Mouse (Mus musculus): Measurements from ENCODE around the gene Nsmf. TPM values are rescaled to one million over a fixed set of nuclear protein-coding genes. Genes with fewer than 3 reads are reported as not detected.

Nsmf gene
- polyA plus RNA-seq, 1 experiment from 2014 or later = 173 TPM

Small RNAs within 50 kb of the gene (microRNA-seq; reads per million reads assigned to microRNA genes)
- gene Gm24328 = not detected
- not detected for gene Mir7664

Other genes with a start within 250 kb of the Nsmf start
- gene Ehmt1, start 134.7 kb upstream of the Nsmf start, polyA plus RNA-seq (2015; fragmentation: Nextera tagmentation; extraction: Ambion mirVana) = 75.0 and 76.4 TPM in 2 replicates
- gene Arrdc1, start 119.1 kb upstream of the Nsmf start, polyA plus RNA-seq (2015; fragmentation: Nextera tagmentation; extraction: Ambion mirVana) = 43.9 and 46.8 TPM in 2 replicates
- gene Zmynd19, start 104.6 kb upstream of the Nsmf start, polyA plus RNA-seq (2015; fragmentation: Nextera tagmentation; extraction: Ambion mirVana) = 21.3 and 26.2 TPM in 2 replicates
- gene Dph7, start 92.0 kb upstream of the Nsmf start, polyA plus RNA-seq (2015; fragmentation: Nextera tagmentation; extraction: Ambion mirVana) = 38.6 and 41.7 TPM in 2 replicates
- 167 and 179 TPM in 2 replicates for gene Mrpl41, start 79.3 kb upstream of the Nsmf start, polyA plus RNA-seq (2015; fragmentation: Nextera tagmentation; extraction: Ambion mirVana)
- gene Pnpla7, start 78.3 kb upstream of the Nsmf start, polyA plus RNA-seq (2015; fragmentation: Nextera tagmentation; extraction: Ambion mirVana) = 2.8 and 5.0 TPM in 2 replicates
- gene Entpd8, start 25.9 kb downstream of the Nsmf start, polyA plus RNA-seq (2015; fragmentation: Nextera tagmentation; extraction: Ambion mirVana) = 0.43 TPM in 1 of 2 replicates, not detected in the other
- 0.52 TPM in 1 of 2 replicates, not detected in the other for gene Noxa1, start 40.8 kb downstream of the Nsmf start, polyA plus RNA-seq (2015; fragmentation: Nextera tagmentation; extraction: Ambion mirVana)
- 15.0 and 16.8 TPM in 2 replicates for gene Nrarp, start 126.4 kb downstream of the Nsmf start, polyA plus RNA-seq (2015; fragmentation: Nextera tagmentation; extraction: Ambion mirVana)
- gene Tor4a, start 142.5 kb downstream of the Nsmf start, polyA plus RNA-seq (2015; fragmentation: Nextera tagmentation; extraction: Ambion mirVana) = 1.6 and 5.9 TPM in 2 replicates
- 101 and 105 TPM in 2 replicates for gene Nelfb, start 157.1 kb downstream of the Nsmf start, polyA plus RNA-seq (2015; fragmentation: Nextera tagmentation; extraction: Ambion mirVana)
- gene Stpg3, start 160.3 kb downstream of the Nsmf start, polyA plus RNA-seq (2015; fragmentation: Nextera tagmentation; extraction: Ambion mirVana) = not detected in 2 replicates
- gene Fam166a, start 164.4 kb downstream of the Nsmf start, polyA plus RNA-seq (2015; fragmentation: Nextera tagmentation; extraction: Ambion mirVana) = not detected in 2 replicates
- gene Tubb4b, start 170.3 kb downstream of the Nsmf start, polyA plus RNA-seq (2015; fragmentation: Nextera tagmentation; extraction: Ambion mirVana) = 462 and 502 TPM in 2 replicates
- gene Slc34a3, start 180.0 kb downstream of the Nsmf start, polyA plus RNA-seq (2015; fragmentation: Nextera tagmentation; extraction: Ambion mirVana) = not detected in 2 replicates
- gene Rnf224, start 182.4 kb downstream of the Nsmf start, polyA plus RNA-seq (2015; fragmentation: Nextera tagmentation; extraction: Ambion mirVana) = not detected in 2 replicates
- 158 and 190 TPM in 2 replicates for gene Rnf208, start 187.9 kb downstream of the Nsmf start, polyA plus RNA-seq (2015; fragmentation: Nextera tagmentation; extraction: Ambion mirVana)
- gene Cysrt1, start 188.1 kb downstream of the Nsmf start, polyA plus RNA-seq (2015; fragmentation: Nextera tagmentation; extraction: Ambion mirVana) = 0.36 and 0.47 TPM in 2 replicates
- gene AL732309.1, start 192.5 kb downstream of the Nsmf start, polyA plus RNA-seq (2015; fragmentation: Nextera tagmentation; extraction: Ambion mirVana) = 4.3 and 4.6 TPM in 2 replicates
- gene Tmem203, start 201.1 kb downstream of the Nsmf start, polyA plus RNA-seq (2015; fragmentation: Nextera tagmentation; extraction: Ambion mirVana) = 17.5 and 17.7 TPM in 2 replicates
- gene Tprn, start 208.3 kb downstream of the Nsmf start, polyA plus RNA-seq (2015; fragmentation: Nextera tagmentation; extraction: Ambion mirVana) = 14.8 and 16.3 TPM in 2 replicates
- 177 and 183 TPM in 2 replicates for gene Ssna1, start 218.1 kb downstream of the Nsmf start, polyA plus RNA-seq (2015; fragmentation: Nextera tagmentation; extraction: Ambion mirVana)
- 125 and 129 TPM in 2 replicates for gene Anapc2, start 218.1 kb downstream of the Nsmf start, polyA plus RNA-seq (2015; fragmentation: Nextera tagmentation; extraction: Ambion mirVana)
- gene Tmem210, start 233.8 kb downstream of the Nsmf start, polyA plus RNA-seq (2015; fragmentation: Nextera tagmentation; extraction: Ambion mirVana) = not detected in 2 replicates
- 0.22 and 0.26 TPM in 2 replicates for gene Lrrc26, start 235.6 kb downstream of the Nsmf start, polyA plus RNA-seq (2015; fragmentation: Nextera tagmentation; extraction: Ambion mirVana)